Mouse (Mus musculus) A20 (cell line): ENCODE data around the gene Mllt3.
"Not testable (repeated sequence)": the region's sequence is repeated elsewhere in the genome, so short reads cannot be mapped to it uniquely, and the experiment has no call there.

Experiments
- DNase-seq: peaks from one replicate; pipeline ENCODE4 v3.0.0-alpha.2; 2011; ENCODE audit warnings: low read depth, low spot score

Gene Mllt3

DNA sequence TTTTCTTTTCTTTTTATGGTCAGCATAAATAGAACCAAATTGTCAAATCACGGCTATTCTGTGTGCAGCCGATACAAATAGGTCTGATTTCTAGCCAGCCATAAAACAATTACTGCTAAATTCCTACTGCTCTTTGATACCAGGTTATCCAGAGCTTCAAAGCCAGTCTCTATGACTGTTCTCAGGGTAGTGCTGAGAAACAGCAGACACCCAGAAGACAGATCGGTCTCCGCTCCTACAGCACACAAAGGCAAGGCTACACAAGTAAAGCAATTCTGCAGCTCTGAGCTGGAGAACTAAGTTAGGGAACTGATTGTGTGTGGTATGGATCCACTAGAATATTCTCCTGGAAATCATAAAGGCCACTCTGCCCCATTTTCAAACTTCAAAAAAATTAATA lies 20.4 kb downstream of the Mllt3 start:
- DNase-seq = peak; percentile 4

- no peak for DNase-seq
Measured at GRCm38 (mm10) chr4:88011870-88012572, 21.1 kb downstream of the Mllt3 start.

GRCm38 (mm10) chr4:88010441-88010840 lies 22.7 kb downstream of the Mllt3 start:
- no peak for DNase-seq

- peak; percentile 26 for DNase-seq
Measured at GRCm38 (mm10) chr4:88005801-88006200, 27.4 kb downstream of the Mllt3 start.

DNA sequence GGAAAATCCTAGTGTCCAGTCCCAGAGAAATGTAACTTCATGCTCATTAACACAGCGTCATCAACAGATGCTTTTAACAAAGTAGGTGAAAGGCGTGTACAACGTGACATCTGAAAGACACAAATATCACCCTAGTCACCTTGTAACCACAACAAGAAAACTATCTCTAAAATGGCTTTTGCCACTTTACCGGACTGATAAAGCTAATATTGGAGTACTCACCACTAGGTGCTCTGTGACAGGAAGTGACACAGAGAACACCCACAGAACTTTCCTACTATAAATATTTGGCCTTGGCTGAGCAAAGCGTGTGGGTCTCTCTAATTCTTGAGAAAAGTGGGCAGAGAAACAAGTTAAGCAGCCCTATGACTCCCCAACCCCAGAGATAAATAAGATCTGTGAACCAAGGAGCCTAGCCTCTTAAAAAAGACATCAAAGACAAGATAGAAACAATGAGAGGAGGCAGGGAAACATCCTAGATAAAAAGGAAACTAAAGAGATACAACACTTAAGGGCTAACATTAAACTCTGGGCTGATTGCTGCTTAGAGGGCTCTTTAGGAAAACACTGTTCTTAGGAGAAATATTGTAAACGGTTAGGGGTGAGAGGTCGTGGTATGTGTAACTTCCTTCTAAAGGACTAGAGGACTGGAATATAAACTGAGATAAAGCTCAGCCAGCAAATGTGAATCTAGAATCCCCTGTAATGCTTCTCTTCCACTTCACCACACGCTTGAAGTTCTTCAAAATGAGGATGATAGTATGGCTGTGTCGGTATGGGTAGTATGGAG lies 29.8 kb downstream of the Mllt3 start:
- no peak for DNase-seq

DNA sequence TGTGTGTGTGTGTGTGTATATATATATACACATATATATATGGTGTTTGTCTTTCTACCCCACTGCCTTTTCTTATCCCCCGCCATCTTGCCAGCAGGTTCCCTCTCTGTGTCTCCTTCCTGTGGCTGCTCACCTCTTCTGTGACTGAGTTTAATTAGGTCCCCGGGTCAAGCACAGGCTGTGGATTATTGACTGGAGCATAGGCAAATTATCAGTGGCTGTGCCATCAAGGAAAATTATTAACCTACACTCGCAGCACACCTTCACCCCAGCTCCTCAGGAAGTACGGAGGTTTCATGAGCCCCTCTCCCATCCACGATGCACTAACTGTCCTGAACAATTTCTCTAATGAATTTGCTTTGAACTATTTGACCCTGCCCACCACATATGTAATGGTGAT lies 41.5 kb downstream of the Mllt3 start:
- DNase-seq = no peak

- no peak for DNase-seq
Measured at GRCm38 (mm10) chr4:87990940-87991339, 42.2 kb downstream of the Mllt3 start.

DNA sequence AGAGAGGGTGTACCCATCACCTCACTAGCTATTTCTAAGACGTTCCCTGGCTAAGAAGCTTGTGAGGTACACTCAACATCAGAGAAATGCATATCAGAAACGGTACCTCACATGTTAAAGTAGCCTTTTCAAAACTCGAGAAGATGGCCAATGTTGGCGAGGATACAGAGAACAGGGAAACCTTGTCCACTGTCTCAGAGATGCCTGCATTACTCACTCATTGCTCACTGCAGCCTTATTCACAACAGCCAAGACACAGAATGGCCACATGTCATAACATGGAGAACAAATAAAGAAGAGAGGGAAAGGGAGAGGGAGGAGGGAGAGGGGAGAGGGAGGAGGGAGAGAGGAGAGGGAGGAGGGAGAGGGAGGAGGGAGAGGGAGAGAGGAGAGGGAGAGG lies 47.9 kb downstream of the Mllt3 start:
- DNase-seq = no peak

DNA sequence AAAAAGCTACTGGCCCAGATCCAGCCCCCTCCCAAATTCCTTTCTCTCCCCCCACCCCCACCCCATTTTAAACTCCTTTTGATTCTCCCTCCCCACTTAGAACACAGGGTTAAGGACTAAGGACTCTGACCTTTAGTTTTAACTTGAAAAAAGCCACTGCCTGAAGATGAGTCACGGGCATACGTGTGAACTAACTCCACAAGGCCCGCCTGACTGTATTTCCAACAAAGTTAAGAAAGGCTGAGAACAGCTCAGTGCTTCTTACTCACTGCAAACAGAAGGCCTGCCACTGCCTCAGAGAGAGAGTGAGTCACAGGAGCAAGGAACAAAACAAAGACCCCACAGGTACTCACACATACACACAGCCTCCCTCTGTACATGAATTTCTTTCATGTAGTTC lies 48.6 kb downstream of the Mllt3 start:
- no peak for DNase-seq

DNA sequence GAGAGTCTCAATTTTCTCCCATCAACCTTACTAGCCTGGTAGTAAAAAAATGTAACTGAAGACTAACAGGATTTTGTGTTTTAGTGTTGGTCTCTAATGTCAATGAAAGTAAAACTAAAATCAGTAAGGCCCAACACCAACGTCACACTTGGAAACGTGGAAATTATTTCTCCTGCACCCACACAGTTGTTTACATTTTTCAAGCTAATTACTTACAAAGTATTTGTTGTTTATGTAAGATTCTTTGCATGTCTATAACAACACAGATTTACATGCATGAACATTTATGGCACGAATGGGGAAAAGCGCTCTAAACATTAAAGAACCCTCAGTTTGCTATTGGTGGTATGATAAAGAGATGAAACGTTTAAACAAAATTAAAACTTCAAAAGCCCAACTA lies 49.1 kb downstream of the Mllt3 start:
- DNase-seq = no peak

DNA sequence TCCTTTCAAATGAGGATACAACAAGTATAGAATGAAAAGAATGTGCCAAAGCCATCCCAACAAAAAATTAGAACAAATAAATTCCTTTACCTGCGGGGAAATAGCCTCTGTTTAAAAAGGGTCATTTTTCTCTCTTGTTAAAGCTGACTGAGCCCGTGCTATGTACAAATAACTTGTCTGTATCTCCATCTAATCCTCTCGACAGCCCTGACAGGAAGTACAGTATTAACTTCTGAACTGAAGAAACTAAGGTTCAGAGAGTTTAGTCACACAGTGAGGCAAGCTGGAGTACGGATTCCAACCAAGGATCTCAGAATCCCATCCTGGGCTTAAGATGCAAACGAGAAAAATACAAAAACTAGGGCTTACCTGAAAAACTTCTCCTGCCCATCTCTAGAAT lies 50.6 kb downstream of the Mllt3 start:
- DNase-seq = no peak

DNA sequence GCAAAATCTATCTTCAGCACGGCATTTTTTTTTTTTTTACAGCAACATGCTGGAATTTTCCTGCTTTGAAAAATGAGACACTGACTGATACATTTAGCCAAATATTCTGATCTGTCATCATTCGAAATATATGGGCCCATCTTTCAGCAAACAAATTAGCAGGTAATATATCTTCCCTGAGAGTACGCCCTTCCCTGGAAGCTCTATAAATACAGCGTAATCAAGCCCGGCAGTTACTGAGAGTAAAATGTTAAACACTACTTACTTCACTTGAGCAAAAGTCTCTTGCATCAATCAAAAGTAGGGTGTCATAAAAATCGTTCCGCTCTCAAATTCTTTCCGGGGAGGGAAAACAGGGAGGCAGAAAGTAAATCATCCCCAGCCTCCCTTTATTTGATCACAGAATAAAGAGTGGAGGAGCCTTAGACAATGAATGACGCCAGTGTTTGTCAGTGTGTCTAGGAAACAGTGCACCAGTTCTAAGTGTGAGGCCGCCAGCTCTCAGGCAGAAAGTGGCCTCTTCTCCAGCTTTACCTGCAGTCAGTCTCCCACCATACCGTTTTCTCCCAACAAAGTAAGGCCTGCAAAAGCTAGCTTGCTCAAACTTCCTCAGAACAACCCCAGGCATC lies 55.2 kb downstream of the Mllt3 start:
- DNase-seq = no peak

DNA sequence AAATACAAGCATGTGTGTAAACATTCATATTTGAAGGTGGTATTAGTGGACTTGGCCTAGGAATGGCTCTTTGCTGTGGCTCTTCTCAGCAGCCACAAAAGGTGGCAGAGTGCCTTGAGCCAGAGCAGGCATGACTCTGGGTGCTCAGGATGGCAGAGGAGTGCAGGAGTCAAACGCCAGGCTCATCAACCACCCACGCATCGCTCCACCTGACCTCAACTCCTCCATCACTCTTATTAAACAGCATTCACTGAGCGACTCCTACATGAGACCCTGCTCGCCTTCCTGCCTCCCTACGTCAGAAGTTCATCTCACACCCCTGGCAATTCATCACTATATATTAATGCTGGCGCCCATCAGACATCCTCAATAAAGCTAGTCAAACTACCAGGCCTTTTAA lies 67.3 kb downstream of the Mllt3 start:
- no peak for DNase-seq

DNA sequence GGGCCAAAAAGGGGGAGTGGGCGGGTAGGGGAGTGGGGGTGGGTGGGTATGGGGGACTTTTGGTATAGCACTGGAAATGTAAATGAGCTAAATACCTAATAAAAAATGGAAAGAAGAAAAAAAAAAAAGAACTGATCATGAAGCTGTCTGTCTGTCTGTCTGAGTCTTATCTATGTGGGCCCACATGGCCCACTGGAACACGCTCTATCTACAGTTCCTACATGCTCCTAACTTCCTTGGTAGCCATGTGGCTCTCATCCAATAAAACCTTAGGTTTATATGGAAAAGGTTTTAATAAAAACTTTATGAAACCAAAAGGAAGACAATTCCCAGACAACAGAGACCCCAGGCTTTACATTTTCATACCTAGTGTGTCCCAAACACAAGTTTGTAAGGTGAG lies 68.3 kb downstream of the Mllt3 start:
- DNase-seq = not testable (repeated sequence)

GRCm38 (mm10) chr4:87963773-87964076 lies 69.4 kb downstream of the Mllt3 start:
- DNase-seq = no peak

GRCm38 (mm10) chr4:87963055-87963772 lies 70.0 kb downstream of the Mllt3 start:
- DNase-seq = no peak

GRCm38 (mm10) chr4:87961872-87962271 lies 71.3 kb downstream of the Mllt3 start:
- DNase-seq = no peak

- DNase-seq = no peak
Measured at GRCm38 (mm10) chr4:87957852-87958251, 75.3 kb downstream of the Mllt3 start.

DNA sequence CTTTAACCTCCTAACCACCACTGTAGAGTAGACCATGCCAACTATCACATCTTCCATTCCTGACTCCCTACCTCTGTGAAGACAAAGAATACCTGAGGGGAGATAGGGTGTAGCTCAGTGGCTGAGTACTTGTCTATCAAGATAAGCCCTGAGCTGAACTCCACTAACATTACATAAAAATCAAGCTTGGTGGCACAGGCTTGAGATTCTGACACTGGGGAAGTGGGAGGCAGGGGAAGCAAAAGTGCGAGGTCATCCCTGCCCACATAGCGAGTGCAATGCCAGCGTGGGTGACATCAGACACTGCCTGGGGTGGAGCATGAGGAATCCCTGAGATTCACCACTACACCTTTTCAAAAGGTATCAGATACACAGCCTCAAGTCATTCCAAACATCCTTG lies 76.0 kb downstream of the Mllt3 start:
- DNase-seq = no peak

DNA sequence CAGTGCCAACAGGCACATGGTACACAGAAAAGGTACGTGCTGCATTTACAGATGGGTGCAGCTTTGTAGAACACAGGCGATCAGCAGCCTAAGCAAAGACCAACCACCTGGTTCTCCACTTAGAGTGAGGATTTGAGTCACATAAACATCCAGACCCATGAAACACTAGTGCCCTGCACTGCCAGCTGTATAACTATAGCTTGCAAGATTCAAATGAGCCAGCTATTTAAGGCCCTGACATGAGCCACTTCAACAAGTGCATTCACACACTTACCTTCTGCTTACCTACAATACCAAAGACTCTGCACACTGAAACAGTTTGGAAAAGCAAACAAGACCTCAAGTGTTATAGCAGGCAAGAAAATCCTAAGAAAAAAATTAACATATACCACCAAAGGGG lies 78.0 kb downstream of the Mllt3 start:
- DNase-seq = peak; percentile 79

- DNase-seq = no peak
Measured at GRCm38 (mm10) chr4:87954421-87955083, 78.6 kb downstream of the Mllt3 start.

DNA sequence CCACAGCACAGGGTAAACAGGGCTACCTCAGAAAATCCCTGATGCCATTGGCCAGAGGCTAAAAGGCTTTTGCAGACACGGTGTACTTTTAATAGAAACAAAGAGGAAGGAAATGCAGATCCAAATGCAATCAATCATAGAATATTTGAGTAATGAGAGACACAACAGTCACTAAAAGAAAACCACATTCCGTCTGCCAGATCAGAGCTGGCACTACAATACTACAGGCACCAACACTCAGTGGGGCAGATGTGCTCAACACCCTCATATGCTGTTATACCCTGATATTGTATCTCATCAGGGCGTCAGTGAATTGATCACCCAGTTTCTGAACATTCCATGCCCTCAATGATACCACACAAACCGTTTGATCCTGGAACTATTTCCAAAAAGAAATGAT lies 79.4 kb downstream of the Mllt3 start:
- DNase-seq = no peak
